Comparison of ENCODE assay signal across 8 mouse cellular contexts in genomic region chr9:54069204-54069603, GRCm38 (mm10). TPM values are rescaled to one million over a fixed set of nuclear protein-coding genes. Genes with fewer than 3 reads are reported as not detected.
DNase-seq lines count a peak whose midpoint lies in the region; ATAC-seq lines count a peak whose summit lies in the region.

No protein-coding gene starts in this region.

- H3K9ac ChIP-seq in heart, embryonic 14.5 days (ENCODE audit: low read length), result peak overlapping the region; percentile 45; the same call in 1 of the 2 replicates
- no peak overlapping the region for H3K9ac ChIP-seq in hindbrain, embryonic 15.5 days
- no peak overlapping the region for H3K9ac ChIP-seq in midbrain, embryonic 11.5 days (ENCODE audit: low read length)

- no peaks in the 10 kb centered on the region for H3K9me3 ChIP-seq in heart, embryonic 14.5 days (ENCODE audit: control insufficient read depth, low read length)
- no peaks in the 10 kb centered on the region for H3K9me3 ChIP-seq in hindbrain, embryonic 15.5 days
- no peaks in the 10 kb centered on the region for H3K9me3 ChIP-seq in midbrain, embryonic 11.5 days (ENCODE audit: control insufficient read depth, low read length)

- WGBS in heart, embryonic 14.5 days, result 51% methylated on average over 5 of the region's 5 CpGs
- 49% methylated on average over 5 of the region's 5 CpGs for WGBS in hindbrain, embryonic 15.5 days
- 54% methylated on average over 5 of the region's 5 CpGs for WGBS in midbrain, embryonic 11.5 days

- H3K36me3 ChIP-seq in heart, embryonic 14.5 days (ENCODE audit: control insufficient read depth, insufficient read depth, low read length), result no peaks in the 10 kb centered on the region
- H3K36me3 ChIP-seq in hindbrain, embryonic 15.5 days, result no peaks in the 10 kb centered on the region
- H3K36me3 ChIP-seq in midbrain, embryonic 11.5 days (ENCODE audit: control insufficient read depth, insufficient read depth, low read length), result no peaks in the 10 kb centered on the region

- H3K27me3 ChIP-seq in heart, embryonic 14.5 days (ENCODE audit: control insufficient read depth, insufficient read depth, low read length), result peaks cover 29% of the 10 kb centered on the region
- peaks cover 11% of the 10 kb centered on the region; the same call in 1 of the 2 replicates for H3K27me3 ChIP-seq in hindbrain, embryonic 15.5 days
- H3K27me3 ChIP-seq in midbrain, embryonic 11.5 days (ENCODE audit: control insufficient read depth, insufficient read depth, low read length), result peaks cover 4% of the 10 kb centered on the region; the same call in 1 of the 2 replicates

- ATAC-seq in heart, embryonic 14.5 days (ENCODE audit: insufficient number of reproducible peaks, insufficient read depth, low FRiP score, low read depth), result no peak
- ATAC-seq in hindbrain, embryonic 15.5 days (ENCODE audit: low FRiP score, low read depth), result no peak
- no peak for ATAC-seq in midbrain, embryonic 11.5 days (ENCODE audit: low FRiP score)
- no peak for ATAC-seq in frontal cortex, adult (ENCODE audit: low TSS enrichment)

- intact Hi-C loops in heart, postnatal 14 days (cut with DNase I), result no loop called here

- H3K4me1 ChIP-seq in heart, embryonic 14.5 days (ENCODE audit: control insufficient read depth in 2 of 2, insufficient read depth in 2 of 2, low read length in 2 of 2), result peaks cover 4 to 7% of the 10 kb centered on the region in 2 experiments
- no peaks in the 10 kb centered on the region for H3K4me1 ChIP-seq in brown adipose tissue, adult 24 weeks (ENCODE audit: control insufficient read depth, insufficient read depth, insufficient read length, low read length)
- H3K4me1 ChIP-seq in hindbrain, embryonic 15.5 days (replicated peaks), result peaks cover 23% of the 10 kb centered on the region
- peaks cover 2% of the 10 kb centered on the region; the same call in 1 of the 2 replicates for H3K4me1 ChIP-seq in midbrain, embryonic 11.5 days (ENCODE audit: control insufficient read depth, insufficient read depth, low read length)

- H3K4me3 ChIP-seq in heart, embryonic 14.5 days (ENCODE audit: control insufficient read depth in 1 of 2, insufficient read depth in 1 of 2, low read depth in 1 of 2, low read length in 2 of 2), result peak overlapping the region; percentile 47 to 48
- H3K4me3 ChIP-seq in brown adipose tissue, adult 24 weeks (ENCODE audit: insufficient read depth, low read depth, low read length), result peak overlapping the region; percentile 53
- H3K4me3 ChIP-seq in hindbrain, embryonic 15.5 days, result peak overlapping the region; percentile 60
- peak overlapping the region; percentile 50; the same call in 1 of the 2 replicates for H3K4me3 ChIP-seq in midbrain, embryonic 11.5 days (ENCODE audit: low read depth, low read length)

- DNase-seq in heart, postnatal 14 days, result no peak
- no peak for DNase-seq in midbrain, embryonic 11.5 days (ENCODE audit: low spot score, missing footprints)
- DNase-seq in layer of hippocampus, adult 18-20 months (ENCODE audit: low spot score in 2 of 2), result no peak
- no peak for DNase-seq in cerebellum, adult 11-12 months

- no peak overlapping the region for H3K27ac ChIP-seq in heart, embryonic 14.5 days (replicated peaks in 1 of 2; ENCODE audit: control insufficient read depth in 1 of 2, insufficient read depth in 1 of 2, low read depth in 2 of 2, low read length in 2 of 2)
- no peak overlapping the region for H3K27ac ChIP-seq in brown adipose tissue, adult 24 weeks (replicated peaks; ENCODE audit: low read depth, low read length)
- H3K27ac ChIP-seq in hindbrain, embryonic 15.5 days (replicated peaks), result no peak overlapping the region
- no peak overlapping the region for H3K27ac ChIP-seq in midbrain, embryonic 11.5 days (ENCODE audit: low read depth, low read length)

- peak overlapping the region; percentile 97 for H3K4me2 ChIP-seq in heart, embryonic 14.5 days (ENCODE audit: low read length)
- peak overlapping the region; percentile 99 for H3K4me2 ChIP-seq in hindbrain, embryonic 15.5 days
- H3K4me2 ChIP-seq in midbrain, embryonic 11.5 days, result peak overlapping the region; percentile 99

RNA-seq across cellular contexts. Expression of gene Tnfaip8l3, which starts 1.0 kb away (rescaled TPM):
- 0.39 and 0.42 TPM in 2 replicates for polyA plus RNA-seq in heart, embryonic 14.5 days (2014; fragmentation: Nextera tagmentation; extraction: Ambion mirVana)
- under 1 TPM; 0.24 to 0.74 TPM for total RNA-seq in heart, postnatal 14 days (2021)
- polyA plus RNA-seq in brown adipose tissue, adult 24 weeks (2012; ENCODE audit: insufficient read depth, insufficient read length, missing spikeins), result not detected in 2 replicates
- 0.56 and 0.87 TPM in 2 replicates for polyA plus RNA-seq in hindbrain, embryonic 15.5 days (2015; fragmentation: Nextera tagmentation; extraction: Ambion mirVana)
- 0.11 and 0.28 TPM in 2 replicates for polyA plus RNA-seq in midbrain, embryonic 11.5 days (2014; fragmentation: Nextera tagmentation; extraction: Ambion mirVana)
- total RNA-seq in layer of hippocampus, adult 18-20 months (2021), result 10 to 100 TPM; 28.5 TPM
